Mouse (Mus musculus) thymus, adult 18-20 months (tissue): ENCODE measurements around the gene Cacna1c.

Experiments
- DNase-seq, 2 experiments: peaks; one replicate each; pipeline ENCODE4 v3.0.0; 2022; ENCODE audit warnings: mixed read lengths in 2 of 2

Cacna1c gene

GRCm38 (mm10) chr6:119000255-119000654 is 196.0 kb downstream of the Cacna1c start:
- DNase-seq, result no peak

- no peak for DNase-seq
These were observed 196.8 kb downstream of the Cacna1c start for GRCm38 (mm10) chr6:118999329-118999875.

- no peak for DNase-seq
These were observed 198.8 kb downstream of the Cacna1c start for GRCm38 (mm10) chr6:118997397-118997796.

- DNase-seq, result no peak
These were observed 201.8 kb downstream of the Cacna1c start for GRCm38 (mm10) chr6:118994272-118995061.

DNA sequence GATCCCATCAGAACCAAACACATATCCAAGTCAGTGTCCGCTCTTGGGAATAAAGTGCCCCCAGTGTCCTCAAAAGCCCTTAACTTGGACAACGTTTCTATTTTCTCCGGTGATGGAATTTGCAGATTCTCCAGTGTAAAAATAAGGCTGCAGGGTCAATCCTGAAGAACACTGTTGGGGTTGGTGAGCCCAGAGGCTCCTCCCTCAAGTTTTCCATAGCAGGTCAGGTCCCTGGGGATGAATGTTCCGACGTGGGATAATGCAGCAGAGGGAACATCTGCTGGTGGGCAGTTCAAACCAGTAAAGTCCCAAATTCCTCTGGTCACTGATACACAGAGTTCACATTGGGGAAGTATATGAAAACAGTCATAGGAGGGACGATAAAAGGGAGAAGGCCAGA is 203.8 kb downstream of the Cacna1c start:
- DNase-seq, result no peak

- no peak for DNase-seq
These were observed 206.0 kb downstream of the Cacna1c start for GRCm38 (mm10) chr6:118989999-118990776.

DNA sequence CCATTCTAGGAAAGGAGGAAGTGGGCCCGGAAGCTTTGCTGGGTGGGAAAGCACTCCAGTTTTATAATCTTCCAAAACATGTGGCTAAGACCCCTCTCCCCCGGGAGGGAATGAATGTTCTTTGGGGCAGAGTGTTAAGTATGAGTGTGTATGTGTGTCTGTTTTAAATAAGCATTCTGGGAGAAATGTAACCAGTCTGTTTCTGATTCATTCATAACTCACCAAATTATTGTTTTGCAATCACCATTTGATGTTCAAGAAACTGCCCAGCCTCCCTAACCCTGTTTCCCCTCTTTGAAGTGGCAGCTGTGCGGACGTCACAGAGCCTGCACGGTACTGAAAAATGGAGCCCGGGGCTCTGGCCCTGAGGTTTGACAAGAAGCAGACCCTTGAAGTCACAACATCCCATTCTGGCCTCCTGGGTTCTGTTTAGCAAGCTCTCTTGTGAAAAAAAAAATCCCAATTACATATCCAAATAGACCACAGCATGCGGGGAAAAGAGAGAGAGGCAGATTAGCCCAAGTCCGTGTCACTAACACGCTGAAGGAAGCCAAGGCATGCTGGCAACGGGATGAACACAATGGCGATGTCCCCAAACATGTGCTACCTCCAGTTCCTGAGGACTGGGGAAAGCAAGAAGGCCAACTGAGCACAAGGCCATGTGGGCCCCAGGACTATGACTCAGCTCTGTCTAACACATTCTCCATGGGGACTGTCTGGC is 211.9 kb downstream of the Cacna1c start:
- DNase-seq, result peak; percentile 11 to 13

DNA sequence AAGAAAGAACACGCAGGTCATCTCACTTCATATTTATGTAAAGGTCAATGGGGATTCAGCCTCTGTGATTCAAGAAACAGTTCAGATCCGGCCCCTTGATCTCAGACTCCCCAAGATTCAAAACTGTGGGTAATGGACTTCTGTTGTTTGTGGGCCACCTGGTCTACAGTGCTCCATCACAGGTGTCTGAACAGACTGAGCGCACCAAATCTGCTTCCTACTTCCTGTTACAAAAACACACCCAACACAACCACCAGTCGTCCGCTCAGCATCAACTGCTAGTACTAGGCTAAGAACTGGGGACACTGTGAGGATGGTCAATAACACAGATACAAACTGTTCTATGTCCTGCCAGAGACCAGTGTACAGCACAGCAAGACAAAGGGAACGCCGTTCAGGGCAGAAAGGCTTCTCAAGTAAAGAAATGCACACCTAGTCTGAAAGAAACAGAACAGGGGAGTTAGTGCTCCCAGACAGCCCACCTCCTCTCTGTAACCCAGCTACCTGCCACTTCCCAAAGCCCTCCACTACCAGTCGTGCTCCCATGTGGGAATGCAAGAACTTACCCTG is 212.7 kb downstream of the Cacna1c start:
- peak; percentile 18 to 29 for DNase-seq

GRCm38 (mm10) chr6:118980265-118980664 is 216.0 kb downstream of the Cacna1c start:
- peak in 1 of 2 experiments; percentile 13 for DNase-seq

DNA sequence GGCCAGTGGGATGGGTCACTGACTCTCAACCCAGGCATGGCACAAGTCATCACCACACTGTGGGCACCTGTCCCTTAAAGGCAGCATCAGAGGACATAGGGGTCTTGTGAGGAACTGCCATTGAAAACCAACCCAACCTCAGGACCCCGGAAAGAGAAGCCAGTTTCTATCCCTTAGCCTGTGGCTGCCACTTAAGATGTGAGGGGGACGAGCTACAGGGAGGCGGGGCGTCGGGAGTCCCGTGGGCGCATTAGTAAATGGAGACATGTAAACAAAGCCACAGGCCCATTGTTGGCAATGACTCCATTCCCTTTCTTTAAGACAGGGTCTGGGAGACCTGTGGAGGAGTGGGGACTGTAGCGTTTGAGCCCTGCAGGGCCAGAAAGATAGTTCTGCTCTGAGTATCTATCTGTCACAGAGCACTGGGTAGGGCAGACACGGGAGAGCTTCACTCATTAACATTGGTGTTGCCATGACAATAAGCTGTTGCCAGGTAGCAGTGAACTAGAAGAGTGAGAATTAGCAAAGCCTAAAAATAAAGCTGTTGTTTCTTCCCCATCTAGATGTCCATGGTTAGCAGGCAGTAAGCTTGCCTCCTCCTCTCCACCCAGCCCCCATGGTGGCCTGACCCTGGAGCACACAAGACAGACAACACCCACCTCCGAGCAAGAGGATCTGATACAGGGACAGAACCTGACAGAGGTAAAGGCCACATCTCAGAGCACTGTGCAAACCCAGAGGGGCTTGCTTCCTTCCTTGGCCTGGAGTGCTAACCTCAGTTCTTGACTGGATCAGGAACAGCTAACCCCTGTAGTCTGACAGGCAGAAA is 218.6 kb downstream of the Cacna1c start:
- no peak for DNase-seq

GRCm38 (mm10) chr6:118976617-118977016 is 219.6 kb downstream of the Cacna1c start:
- DNase-seq, result no peak

DNA sequence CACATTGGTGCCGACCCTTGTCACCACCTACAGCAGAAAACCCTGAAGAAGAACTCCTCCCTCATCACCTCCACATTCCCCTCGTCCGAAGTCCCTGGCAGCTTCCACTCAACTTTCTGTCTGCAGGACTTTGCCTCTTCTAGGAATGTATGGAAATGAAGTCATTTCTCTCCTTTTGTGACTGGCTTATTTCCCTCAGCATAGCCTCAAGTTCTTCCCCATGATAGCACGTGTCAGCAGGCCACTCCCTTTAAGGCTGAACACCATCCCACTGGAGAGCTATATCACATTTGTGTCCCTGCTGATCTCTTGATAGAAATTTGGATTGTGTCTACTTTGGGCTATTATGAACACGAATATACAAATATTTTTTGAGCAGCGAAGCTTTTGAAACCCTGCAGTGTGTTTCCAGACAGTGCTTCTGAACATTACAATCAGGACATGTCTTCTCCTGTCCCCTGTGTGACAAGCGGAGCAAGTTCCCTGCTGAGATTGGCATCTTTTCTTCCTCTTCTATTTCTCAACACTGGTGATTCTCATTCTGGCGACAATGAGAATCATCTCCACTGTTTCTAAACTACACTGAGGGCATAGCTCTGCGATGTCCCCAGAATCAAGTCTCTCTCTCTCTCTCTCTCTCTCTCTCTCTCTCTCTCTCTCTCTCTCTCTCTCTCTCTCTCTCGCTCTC is 224.2 kb downstream of the Cacna1c start:
- DNase-seq, result no peak

DNA sequence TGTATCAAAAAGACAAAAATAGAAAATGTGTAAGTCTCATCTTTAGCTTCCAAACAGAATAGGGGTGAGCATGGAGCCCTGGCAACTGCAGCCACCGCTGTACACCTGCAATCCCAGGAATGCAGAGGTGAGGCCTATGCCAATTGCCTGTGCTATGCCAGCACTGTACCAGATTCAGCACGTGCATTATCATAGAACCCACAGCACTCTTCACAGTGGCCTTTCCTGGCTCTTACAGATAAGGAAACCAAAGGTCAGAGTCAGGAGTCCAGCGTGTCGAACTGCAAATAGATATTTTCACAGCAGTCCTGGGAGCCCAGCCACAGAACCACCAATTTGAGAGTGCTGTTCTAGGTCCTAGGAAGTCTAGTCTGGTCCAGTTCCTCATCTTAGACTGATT is 227.4 kb downstream of the Cacna1c start:
- no peak for DNase-seq

DNA sequence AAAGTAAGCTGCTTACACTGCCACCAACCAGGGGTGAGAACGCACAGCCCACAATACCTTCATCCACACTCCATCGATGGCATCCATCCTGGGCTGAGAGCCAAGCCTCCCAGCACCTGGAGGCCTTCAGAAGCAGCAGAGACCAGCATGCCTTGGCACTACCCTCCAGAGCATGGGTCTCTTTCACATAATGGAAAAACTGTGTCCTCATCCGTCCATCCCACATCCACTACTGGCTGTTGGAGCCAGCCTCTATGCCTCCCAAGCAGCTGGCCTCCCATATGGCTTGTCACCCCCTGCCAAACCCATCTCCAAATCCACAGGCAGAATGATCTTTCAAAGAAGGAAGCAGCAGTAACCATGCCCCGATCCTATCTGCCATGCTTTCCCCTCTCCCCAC is 229.3 kb downstream of the Cacna1c start:
- DNase-seq, result no peak

DNA sequence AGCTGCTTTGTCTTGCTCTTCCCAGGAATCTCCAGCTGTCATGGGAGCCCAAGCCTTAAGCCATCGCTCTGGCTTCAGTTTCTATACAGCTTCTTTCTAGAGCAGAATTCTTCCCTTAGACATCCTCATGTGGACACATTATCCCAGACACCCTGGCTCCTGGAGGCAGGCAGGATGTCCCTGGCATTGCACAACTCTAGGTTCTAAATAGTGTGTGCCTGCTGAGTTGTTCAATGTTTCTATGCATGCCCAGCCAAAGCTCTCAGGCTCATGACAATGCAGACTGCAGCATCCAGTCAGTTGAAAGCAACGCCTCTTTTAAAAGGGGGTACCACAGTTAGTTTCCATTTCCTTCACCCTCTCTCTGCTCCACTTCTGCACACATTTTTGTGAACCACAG is 230.6 kb downstream of the Cacna1c start:
- DNase-seq, result no peak

DNA sequence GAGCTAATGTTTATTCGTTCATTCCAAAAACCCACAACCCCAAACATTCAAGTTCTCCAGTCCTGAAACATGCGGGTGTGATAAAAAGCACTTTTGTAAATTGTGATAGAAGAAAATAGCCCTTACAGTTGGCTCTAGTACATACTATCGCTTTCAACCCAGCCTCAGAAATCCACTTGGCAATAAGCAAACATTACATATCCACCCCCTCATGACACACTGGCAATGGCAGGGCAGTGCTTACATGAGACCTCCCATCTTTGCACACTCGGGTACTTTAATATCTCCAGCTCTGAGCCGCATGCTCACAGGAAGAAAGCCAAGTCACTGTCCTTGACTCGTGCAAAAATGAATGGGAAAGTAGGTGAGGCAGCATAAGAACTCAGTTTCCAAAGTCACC is 232.4 kb downstream of the Cacna1c start:
- DNase-seq, result no peak

GRCm38 (mm10) chr6:118963283-118963682 is 232.9 kb downstream of the Cacna1c start:
- no peak for DNase-seq

DNA sequence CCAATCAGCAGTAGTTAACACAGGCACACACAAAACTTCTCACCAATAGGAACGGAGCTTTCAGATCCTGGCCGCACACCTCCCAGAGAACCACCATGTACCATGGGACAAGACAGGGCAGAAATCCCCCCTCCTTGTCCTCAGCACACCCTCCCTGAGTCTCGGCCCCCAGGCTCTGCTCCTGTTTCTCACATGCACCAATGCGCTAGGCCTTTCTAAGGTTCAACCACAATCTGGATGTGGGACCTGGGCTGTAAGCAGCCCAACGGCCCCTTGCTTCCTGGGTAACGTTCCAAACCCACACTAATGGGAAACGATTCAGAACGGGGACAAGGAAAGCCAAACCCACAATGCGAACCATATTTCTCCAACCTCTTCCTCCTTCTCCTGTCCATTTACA is 237.7 kb downstream of the Cacna1c start:
- DNase-seq, result no peak

GRCm38 (mm10) chr6:118956234-118956633 is 240.0 kb downstream of the Cacna1c start:
- no peak for DNase-seq

DNA sequence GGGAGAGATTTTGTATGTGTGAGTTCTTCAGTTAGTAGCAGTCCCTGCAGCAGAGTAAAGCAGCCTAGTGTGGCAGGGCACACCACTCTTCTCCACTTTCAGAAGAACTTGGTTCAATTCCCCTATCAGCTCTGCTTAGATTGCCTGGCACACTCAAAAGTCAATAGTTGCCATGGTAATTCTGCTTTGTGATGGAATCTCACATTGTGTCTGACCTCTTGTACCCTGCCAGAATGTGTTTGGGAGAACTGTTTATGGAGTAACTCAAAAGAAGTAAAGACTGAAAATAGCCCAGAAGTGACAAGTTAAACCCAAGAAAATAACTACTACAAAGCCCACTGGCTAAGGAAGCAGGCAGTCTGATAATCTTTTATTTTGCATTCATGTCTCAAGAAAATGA is 240.4 kb downstream of the Cacna1c start:
- no peak for DNase-seq

GRCm38 (mm10) chr6:118954988-118955554 is 241.1 kb downstream of the Cacna1c start:
- DNase-seq, result no peak
